Mouse (Mus musculus): Measurements from ENCODE around the gene Zkscan8.
A peak's percentile ranks its signal among the peaks of the same experiment; 100 is the strongest.
"Not testable (repeated sequence)": the region's sequence is repeated elsewhere in the genome, so short reads cannot be mapped to it uniquely, and the experiment has no call there.

Gene Zkscan8

DNA sequence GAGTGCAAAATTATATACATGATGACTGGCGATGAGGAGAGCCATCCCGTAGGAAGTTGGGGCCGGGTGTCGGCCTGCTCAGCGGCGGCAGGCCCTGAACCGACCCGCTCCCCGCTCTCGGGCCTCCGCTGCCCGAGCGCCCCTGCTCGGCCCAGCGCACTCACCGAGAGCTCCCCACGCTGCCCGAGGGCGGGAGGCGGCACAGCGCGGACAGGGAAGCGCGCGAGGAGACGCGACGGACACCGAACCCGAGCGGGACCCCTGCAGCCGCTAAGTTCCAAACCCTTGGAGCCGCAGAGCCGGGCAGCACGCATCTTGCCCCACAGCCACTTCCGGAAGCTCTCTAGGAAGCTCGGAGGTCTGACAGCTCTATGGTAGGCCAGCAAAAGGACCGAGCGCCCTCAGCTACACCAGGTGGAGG, at the start of gene Zkscan8:
Gene Zkscan8, minus strand, starts transcription at position 340 of the 421 bp plus-strand sequence.
- peak; percentile 92 to 94 for DNase-seq

DNA sequence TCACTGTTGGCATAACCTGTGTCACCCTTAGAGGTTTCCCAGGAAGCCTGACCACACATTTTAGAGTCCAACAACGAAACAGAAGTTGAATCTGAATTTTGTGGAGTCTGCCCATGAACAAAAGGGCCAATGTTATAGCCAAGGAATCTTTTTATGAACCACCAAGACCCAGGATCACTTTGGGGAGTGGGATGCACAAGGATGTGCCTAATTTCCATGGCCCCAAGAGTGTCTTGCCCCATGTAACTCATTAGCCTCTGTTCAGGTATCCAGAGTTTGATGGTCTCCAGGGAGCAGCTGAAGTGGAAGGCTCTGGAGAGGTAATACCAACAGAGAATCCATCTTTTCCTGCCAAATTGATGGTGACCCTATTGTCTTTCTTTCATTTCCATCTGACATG, 28.9 kb upstream of the Zkscan8 start, which contains the start of gene Olfr1535:
Gene Olfr1535, minus strand, starts transcription at position 101 of the 400 bp plus-strand sequence.
- no peak for DNase-seq

DNA sequence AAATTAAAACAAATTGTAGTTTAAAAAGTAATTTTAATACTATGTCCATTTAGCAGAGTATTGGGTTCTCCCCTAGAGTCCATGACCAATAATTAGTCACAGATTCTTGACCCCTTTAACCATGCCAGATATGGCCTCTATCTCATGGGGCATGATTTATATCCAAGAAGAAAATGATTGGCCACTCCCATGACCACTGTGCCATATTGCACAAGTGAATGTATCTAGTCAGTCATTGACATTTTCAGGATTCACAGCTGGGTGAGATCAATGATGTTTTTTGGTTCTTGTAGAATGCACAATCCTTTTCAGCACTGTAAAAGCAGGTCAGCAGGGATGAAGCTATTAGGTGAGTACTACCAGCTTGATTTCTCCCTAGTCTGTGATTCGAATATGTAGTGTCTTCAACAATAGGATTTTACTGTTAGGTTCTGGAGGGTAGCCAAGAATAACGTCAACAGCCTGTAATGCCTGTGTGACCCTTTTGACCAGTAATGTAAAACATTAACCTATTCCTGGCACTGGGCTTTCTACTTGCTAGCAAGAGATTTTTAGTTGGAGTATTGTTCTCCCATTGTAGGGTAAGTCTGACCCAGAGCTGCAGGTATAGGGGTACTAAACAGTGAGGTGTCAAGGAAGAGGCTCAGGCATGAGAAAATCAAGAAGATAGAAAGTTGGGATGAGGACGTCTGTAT, 19.6 kb upstream of the Zkscan8 start:
- no peak for DNase-seq

DNA sequence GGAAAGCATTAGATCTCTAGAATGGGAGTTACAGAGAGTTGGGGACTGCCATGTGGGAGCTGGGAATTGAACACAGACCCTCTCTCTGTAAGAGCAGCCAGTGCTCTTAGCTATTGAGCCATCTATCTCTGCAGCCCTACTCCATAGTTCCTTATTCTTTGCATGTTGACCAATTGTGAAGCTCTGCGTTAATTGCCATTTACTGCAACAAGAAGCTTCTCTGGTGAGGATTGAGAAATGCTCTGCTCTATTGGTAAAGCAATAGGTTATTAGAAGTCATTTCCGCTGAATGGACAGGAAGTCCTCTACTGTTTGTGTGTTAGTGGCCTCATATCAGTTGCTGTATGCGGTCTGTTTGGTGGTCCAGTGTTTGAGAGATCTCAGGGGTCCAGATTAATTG, 18.6 kb upstream of the Zkscan8 start:
- DNase-seq, result no peak

- DNase-seq, result no peak
Observed at GRCm38 (mm10) chr13:21542708-21543107, 11.8 kb upstream of the Zkscan8 start, which contains the start of gene Olfr1366. TSS of gene Olfr1366 (minus strand) at chr13:21542808.

GRCm38 (mm10) chr13:21530136-21530535, 784 bp downstream of the Zkscan8 start:
- no peak for DNase-seq

DNA sequence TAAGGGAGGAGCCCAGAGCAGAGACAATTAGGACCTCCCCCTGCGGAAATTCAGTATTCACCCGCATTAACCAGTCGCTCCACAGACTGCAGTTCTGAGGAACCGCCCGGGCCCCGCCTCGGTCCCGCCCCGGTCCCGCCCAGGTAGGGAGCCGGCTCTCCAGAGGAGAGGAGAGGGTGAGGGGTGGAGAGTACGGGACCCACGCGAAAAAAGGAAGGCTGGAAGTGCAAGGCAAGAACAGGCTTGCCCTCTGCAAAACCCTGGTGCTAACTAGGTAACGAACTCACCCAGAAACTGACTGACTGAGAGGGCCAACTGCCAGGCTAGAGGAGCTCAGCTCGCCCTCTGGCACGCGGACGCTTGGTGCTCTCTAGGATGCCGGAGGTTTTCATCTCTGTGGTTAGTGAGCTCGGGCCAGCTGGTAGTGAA, 24.7 kb downstream of the Zkscan8 start:
- peak; percentile 86 to 91 for DNase-seq

GRCm38 (mm10) chr13:21502296-21502695, 28.6 kb downstream of the Zkscan8 start:
- DNase-seq, result no peak

- DNase-seq, result not testable (repeated sequence)
Observed at GRCm38 (mm10) chr13:21501182-21501581, 29.7 kb downstream of the Zkscan8 start, which contains the start of gene Gm11273. TSS of gene Gm11273 (minus strand) at chr13:21501418.

DNA sequence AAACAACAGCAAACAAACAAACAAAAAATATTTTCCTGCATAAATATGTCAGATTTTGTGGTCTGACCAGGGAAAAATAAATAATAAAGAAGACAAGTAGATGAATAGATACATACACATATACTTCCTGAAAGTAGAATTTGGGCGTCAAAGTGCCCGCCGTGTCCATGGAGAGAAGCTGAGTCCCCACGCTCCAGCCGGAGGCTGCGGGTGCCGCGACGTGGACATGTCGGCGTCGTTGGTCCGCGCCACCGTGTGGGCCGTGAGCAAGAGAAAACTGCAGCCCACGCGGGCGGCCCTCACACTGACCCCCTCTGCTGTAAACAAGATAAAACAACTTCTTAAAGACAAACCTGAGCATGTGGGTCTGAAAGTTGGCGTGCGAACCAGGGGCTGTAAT, 35.8 kb downstream of the Zkscan8 start, which contains the start of gene AK157302:
Gene AK157302, plus strand, starts transcription at position 144 of the 400 bp plus-strand sequence.
- peak; percentile 26 to 52 for DNase-seq

- no peak for DNase-seq
Observed at GRCm38 (mm10) chr13:21492847-21493246, 38.1 kb downstream of the Zkscan8 start.

DNA sequence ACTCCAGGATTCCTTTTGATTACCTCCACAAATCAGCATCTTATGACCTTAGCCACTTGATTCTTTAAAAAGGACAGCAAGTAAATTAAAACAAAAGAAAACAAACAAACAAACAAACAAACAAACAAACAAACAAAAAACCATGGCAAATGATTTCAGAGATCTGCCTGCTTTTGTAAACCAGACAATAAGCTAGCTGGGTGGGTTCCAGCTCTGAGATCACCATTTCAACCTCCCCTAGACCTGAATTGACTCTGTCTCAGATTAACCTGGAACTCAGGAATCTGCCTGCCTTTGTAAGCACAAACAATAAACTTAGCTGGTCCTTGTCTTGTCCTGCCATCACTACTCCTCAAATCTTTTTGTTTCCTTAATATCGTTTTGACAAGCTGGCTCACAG, 44.0 kb downstream of the Zkscan8 start:
- DNase-seq, result no peak

- peak; percentile 81 to 85 for DNase-seq
Observed at GRCm38 (mm10) chr13:21478759-21479670, 51.9 kb downstream of the Zkscan8 start, which contains the start of the genes Zkscan4 and Gm10065. TSS of gene Zkscan4 (plus strand) at chr13:21478907. TSS of gene Gm10065 (minus strand) at chr13:21479441.

GRCm38 (mm10) chr13:21472427-21472826, 58.5 kb downstream of the Zkscan8 start:
- no peak for DNase-seq

DNA sequence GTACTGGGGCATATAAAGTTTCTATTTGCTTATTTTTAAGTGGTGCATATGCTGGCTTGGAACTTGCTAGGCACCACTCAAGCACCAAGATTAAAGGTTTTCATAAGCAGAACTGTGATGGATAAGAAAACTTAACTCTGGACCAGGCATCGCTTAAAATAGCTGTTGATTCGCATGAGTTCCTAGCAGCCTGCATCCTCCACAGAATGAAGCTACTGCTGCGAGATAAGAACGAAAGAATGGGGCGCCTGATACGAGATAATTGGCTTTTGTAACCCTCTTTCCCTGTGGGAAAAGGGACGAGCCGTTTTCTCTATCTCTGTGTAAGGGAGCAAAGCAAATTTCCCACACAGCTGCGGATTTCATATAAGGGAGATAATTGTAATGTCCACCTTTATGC, 61.8 kb downstream of the Zkscan8 start:
- no peak for DNase-seq

DNA sequence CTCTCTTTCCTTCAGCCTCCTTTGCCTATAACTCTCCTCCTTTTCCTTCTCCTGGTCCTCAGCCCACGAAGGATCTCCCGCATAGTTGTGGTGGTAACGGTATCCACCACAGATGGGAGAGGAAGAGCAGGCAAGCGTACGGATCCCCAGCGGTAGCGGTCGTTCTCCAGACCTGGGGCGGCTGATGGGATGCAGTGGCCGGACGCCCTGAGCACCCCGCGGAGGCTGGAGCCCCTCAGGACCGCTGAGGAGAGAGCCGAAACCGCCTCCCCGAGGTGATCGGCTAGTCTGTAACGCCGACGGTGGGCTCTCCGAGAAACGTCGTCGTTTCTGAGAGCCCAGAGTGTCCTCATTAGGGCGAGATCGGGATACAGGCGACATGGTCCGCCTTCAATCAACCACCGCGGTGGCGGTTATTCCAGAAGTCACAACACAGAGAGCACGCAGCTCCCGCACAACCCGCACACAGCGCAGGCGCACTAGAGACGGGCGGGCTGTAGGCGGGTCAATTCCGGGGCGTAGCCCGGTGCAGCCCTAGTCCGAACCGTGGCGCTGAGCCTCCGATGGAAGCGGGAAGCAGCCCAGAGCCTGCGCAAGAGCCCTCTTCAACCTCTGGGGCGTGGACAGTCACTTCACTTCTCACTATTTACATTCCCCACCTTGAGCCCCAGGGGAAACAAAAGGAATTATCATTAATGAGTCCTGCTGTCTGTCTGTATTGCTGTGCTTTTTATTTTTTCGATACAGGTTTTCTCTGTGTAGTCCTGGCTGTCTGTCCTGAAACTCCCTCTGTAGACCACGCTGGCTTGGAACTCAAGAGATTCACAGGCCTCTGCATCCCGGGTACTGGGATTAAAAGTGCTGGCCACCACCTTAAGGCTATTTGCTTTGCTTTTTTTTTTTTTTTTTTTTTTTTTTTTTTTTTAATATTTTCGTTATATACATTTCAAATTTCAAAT, 62.6 kb downstream of the Zkscan8 start, which contains the start of gene Nkapl:
Gene Nkapl, minus strand, starts transcription at position 449 of the 959 bp plus-strand sequence.
- peak; percentile 87 to 92 for DNase-seq

- no peak for DNase-seq
Observed at GRCm38 (mm10) chr13:21467336-21467735, 63.6 kb downstream of the Zkscan8 start.
